Mouse (Mus musculus) urinary bladder, postnatal 4 days (tissue): ENCODE data around the gene Gpr50.
A peak's percentile ranks its signal among the peaks of the same experiment; 100 is the strongest.

Source experiments
- DNase-seq, 2 experiments: peaks; one replicate each; pipeline ENCODE4 v3.0.0; 2021 to 2022; ENCODE audit warnings: low spot score in 2 of 2

Gene Gpr50

DNA sequence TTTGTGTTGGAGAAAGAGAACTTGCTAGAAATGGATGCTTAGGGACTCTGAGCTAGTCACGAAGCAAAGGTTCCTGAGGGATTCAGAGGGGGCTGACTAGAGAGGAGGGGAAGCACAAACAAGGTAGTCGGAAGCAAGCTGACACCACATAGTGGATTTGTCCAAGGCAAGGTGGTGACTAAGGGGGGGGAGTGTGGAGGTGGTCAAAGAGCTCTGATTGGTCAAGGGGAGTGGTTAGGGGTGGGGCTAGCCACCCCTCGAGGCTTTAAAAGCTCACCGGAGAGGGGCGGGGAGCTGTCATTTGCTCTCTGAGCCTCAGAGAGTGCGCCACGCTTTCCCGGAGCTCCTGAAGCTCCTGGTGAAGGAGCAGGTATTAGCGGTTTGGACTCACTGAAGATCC lies at the start of gene Gpr50:
Gene Gpr50, plus strand, starts transcription at position 294 of the 400 bp plus-strand sequence.
- no peak for DNase-seq

DNA sequence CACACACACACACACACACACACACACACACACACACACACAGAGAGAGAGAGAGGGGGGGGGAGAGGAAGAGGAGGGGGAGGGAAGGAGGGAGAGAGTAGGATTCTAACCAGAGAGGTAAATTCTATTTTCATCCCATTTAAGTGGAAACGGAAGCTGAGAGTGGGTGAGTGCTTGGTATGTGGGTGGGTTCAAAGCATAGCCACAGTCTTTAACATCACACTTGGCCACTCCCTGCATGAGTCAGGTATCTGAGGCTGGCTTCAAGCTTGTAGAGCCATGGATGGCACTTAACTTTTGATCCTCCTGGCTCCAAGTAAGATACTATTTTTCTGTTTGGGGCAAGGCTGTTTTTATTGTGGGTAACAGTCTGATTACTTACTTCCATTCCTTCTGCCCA lies 41.2 kb upstream of the Gpr50 start:
- no peak for DNase-seq

- peak in 1 of 2 experiments; percentile 70 for DNase-seq
Measured at GRCm38 (mm10) chrX:71623843-71624242, 39.6 kb upstream of the Gpr50 start.

DNA sequence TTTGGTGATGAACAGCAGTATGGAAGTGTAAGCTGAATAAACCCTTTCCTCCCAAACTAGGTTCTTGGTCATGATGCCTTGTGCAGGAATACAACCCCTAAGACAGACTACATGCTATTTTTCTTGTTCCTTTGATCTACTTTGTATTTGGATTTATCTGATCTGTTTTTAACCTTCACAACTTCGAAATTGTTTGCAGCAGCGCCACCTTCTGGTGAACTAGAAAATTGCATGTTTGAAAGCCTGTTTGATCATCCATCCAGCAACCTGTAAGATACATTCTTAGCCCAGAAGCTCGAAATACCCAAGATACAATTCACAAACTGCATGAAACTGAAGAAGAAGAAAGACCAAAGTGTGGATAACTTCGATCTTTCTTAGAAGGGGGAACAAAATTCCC lies 35.2 kb upstream of the Gpr50 start:
- no peak for DNase-seq

- DNase-seq: no peak
Measured at GRCm38 (mm10) chrX:71630709-71631108, 32.8 kb upstream of the Gpr50 start.

- DNase-seq: no peak
Measured at GRCm38 (mm10) chrX:71631130-71631529, 32.3 kb upstream of the Gpr50 start.

GRCm38 (mm10) chrX:71647958-71648357 lies 15.5 kb upstream of the Gpr50 start:
- DNase-seq: peak in 1 of 2 experiments; percentile 70

DNA sequence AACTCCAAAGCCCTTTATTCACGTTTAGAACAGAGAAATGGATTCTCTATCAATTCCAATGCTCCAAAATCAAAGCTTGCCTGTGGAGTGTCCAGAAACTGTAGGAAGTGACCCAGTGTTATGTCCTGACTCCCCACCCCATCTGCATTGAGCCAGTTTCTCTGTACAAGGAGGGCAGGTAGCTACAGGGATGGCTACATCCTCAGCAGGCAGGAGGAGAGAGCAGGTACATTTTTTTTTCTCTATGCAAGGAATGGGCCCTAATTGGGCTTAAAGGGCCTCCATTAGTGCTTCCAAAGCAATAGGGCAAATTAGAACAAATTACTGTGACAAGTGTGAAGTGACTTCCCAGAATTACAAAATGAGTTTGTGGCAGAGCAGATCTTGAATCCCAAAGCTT lies 15.0 kb upstream of the Gpr50 start:
- no peak for DNase-seq

GRCm38 (mm10) chrX:71648848-71649454 lies 14.5 kb upstream of the Gpr50 start:
- DNase-seq: peak in 1 of 2 experiments; percentile 18

DNA sequence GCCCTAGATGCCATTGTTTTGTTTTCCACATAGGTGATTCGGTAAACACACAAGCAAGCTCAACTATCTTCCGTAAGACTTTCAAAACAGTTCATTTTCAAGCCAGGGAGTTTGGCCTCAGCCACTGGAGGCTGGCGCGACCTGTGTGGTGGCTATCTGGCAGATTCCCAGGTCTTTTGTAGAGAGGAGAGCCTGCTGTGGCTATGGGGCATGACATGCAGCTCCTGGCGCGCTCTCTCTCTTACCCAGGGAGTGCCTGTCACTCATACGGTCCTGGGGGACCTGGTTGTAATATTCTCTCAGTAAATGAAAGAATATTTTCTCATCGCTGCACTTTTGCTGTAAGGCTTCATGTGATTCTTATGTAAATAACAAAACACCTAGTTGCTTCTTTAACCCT lies 13.5 kb upstream of the Gpr50 start:
- DNase-seq: no peak

DNA sequence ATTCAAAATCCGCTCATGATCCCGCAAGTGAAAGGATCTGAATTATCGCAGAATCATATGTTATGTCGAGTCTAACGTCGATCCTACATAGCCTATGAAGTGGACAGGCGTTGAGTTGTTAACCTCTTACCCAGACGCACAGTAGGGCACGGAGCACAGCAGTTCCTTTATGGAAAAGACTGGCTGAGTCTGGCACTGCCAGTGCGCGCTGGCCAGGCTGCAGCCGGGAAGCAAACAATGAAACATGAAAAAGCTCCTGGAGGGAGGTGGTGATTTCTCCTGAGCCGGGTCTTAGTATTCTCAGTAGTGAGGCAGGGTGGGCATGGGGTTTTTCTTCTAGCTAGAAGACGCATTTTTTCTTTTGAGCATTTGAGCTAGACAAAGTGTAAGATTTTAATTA lies 1.7 kb upstream of the Gpr50 start:
- DNase-seq: no peak

DNA sequence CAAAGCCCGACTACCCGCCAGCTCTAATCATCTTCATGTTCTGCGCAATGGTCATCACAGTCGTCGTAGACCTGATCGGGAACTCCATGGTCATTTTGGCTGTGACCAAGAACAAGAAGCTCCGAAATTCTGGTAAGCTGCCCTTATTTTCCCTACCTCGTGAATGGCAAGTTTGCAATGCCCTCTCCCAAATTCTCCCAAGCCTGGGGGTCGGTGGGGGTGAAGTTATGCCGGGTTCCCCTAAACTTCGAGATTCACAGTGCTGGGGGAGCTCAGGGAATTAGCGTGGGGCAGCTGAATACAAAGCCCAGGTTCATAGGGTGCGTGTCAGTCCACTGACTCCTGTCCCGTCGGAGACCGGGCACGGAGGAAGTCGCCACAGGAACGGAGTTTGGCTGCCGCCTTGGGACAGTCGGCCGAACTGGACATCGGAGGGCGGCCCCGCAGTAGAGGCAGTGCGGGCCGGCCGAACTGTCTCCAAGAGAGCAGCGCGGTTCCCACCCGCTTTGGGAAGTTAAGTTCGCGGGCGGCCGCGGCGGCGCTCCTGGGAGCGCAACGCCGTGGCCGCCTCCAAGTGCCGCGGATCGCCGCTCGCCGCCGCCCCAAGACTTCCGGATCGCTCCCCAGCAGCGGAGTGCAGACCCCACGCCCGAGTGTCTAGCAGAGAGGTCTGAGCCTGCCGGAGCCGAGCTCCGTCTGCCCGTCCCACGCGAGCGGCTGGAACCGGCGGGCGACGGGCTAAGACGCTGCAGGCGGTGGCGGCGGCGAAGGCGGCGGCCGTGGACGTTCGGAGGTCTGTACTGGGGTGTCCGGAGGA lies 612 bp downstream of the Gpr50 start:
- no peak for DNase-seq

DNA sequence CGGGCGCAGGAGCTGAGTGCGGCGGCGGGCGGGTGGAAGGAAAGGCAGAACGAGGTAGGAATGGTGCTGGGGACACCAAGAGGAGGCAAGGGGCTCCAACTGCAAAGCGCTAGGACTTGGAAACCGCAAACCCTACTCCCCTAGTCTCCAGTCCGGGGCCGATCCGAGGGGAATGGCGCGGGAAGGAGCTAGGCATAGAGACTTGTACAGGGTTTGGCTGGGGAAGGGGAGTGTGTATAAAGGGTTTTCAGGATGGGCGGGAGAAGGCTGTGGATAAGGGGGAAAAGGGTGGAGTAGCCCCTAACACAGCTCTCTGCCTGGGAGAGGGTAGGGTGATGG lies 1.2 kb downstream of the Gpr50 start:
- no peak for DNase-seq

GRCm38 (mm10) chrX:71670254-71670653 lies 6.8 kb downstream of the Gpr50 start:
- DNase-seq: no peak

- no peak for DNase-seq
Measured at GRCm38 (mm10) chrX:71700817-71701469, 37.5 kb downstream of the Gpr50 start.
